Mouse (Mus musculus) myocyte (in vitro differentiated cells): ENCODE results near the gene Rbm47. TPM values are rescaled to one million over a fixed set of nuclear protein-coding genes. Genes with fewer than 3 reads are reported as not detected.
A peak's percentile ranks its signal among the peaks of the same experiment; 100 is the strongest.

Source experiments
- H3K27me3 ChIP-seq: one replicate; pipeline ENCODE4 v1.6.1; 2011; ENCODE audit not compliant: control insufficient read depth, insufficient read depth, insufficient read length
- H3K36me3 ChIP-seq: one replicate; pipeline ENCODE4 v1.6.1; 2011; ENCODE audit not compliant: control insufficient read depth, insufficient read depth
- H3K4me2 ChIP-seq: one replicate; pipeline ENCODE4 v1.6.1; 2011; ENCODE audit warnings: low read depth, control low read depth
- H3K4me3 ChIP-seq: one replicate; pipeline ENCODE4 v1.5.1; 2011; ENCODE audit warnings: mild to moderate bottlenecking, control low read depth, moderate library complexity
- H3K79me2 ChIP-seq: one replicate; pipeline ENCODE4 v1.6.1; 2011; ENCODE audit not compliant: control insufficient read depth, insufficient read depth
- H3ac ChIP-seq: one replicate; pipeline ENCODE4 v1.6.1; 2011; ENCODE audit not compliant: control insufficient read depth, insufficient read length
- CEBPB ChIP-seq: IDR thresholded peaks from 2 replicates; pipeline ENCODE4 v1.6.1; 2011; ENCODE audit warnings: mild to moderate bottlenecking, moderate library complexity; ENCODE audit not compliant: poor library complexity, insufficient read depth, severe bottlenecking
- E2F4 ChIP-seq: IDR thresholded peaks from one replicate; pipeline ENCODE4 v1.6.1; 2011; ENCODE audit warnings: mild to moderate bottlenecking, control low read depth, moderate library complexity; ENCODE audit not compliant: insufficient read depth
- MAX ChIP-seq: IDR thresholded peaks from one replicate; pipeline ENCODE4 v1.6.1; 2011; ENCODE audit warnings: low read depth, mild to moderate bottlenecking, control low read depth
- MYOD1 ChIP-seq, 3 experiments: IDR thresholded peaks; one replicate each; pipeline ENCODE4 v1.6.1; 2011; ENCODE audit warnings: control low read depth in 2 of 3, low read depth in 2 of 3, mild to moderate bottlenecking in 2 of 3, moderate library complexity in 1 of 3; ENCODE audit not compliant: insufficient read length in 2 of 3, control insufficient read depth in 1 of 3
- MYOG ChIP-seq, 3 experiments: IDR thresholded peaks; one replicate each; pipeline ENCODE4 v1.6.1; 2011; ENCODE audit warnings: control low read depth in 2 of 3, low read depth in 2 of 3, mild to moderate bottlenecking in 2 of 3; ENCODE audit not compliant: insufficient read length in 2 of 3, control insufficient read depth in 1 of 3, insufficient read depth in 1 of 3
- POLR2A ChIP-seq: IDR thresholded peaks from one replicate; pipeline ENCODE4 v1.6.1; 2011; ENCODE audit warnings: low read depth, mild to moderate bottlenecking, control low read depth, moderate library complexity; ENCODE audit not compliant: insufficient read length
- POLR2AphosphoS2 ChIP-seq: IDR thresholded peaks from one replicate; pipeline ENCODE4 v1.6.1; 2011; ENCODE audit warnings: low read depth, control low read depth; ENCODE audit not compliant: insufficient read length
- REST ChIP-seq: IDR thresholded peaks from one replicate; pipeline ENCODE4 v1.6.1; 2011; ENCODE audit warnings: mild to moderate bottlenecking, control low read depth, moderate library complexity; ENCODE audit not compliant: insufficient read depth, insufficient read length
- SRF ChIP-seq: IDR thresholded peaks from one replicate; pipeline ENCODE4 v1.6.1; 2011; ENCODE audit warnings: low read depth; ENCODE audit not compliant: control insufficient read depth, insufficient read length
- TCF12 ChIP-seq: IDR thresholded peaks from one replicate; pipeline ENCODE4 v1.6.1; 2011; ENCODE audit warnings: mild to moderate bottlenecking, control low read depth; ENCODE audit not compliant: poor library complexity, insufficient read depth, severe bottlenecking
- TCF3 ChIP-seq: IDR thresholded peaks from one replicate; pipeline ENCODE4 v1.6.1; 2011; ENCODE audit warnings: low read depth, control low read depth; ENCODE audit not compliant: insufficient read length
- USF1 ChIP-seq: IDR thresholded peaks from one replicate; pipeline ENCODE4 v1.6.1; 2011; ENCODE audit warnings: low read depth, mild to moderate bottlenecking, control low read depth, moderate library complexity
- polyA plus RNA-seq: library from polyadenylated mRNA; unstranded; fragments of >200 nt; fragmentation: generic; extraction: Trizol; gene quantifications from one replicate; pipeline ENCODE4 v1.2.1, GENCODE M21; 2012; ENCODE audit warnings: missing spikeins

The Rbm47 gene
- polyA plus RNA-seq, 1 experiment: 0.10 TPM

GRCm38 (mm10) chr5:66061667-66062045 is 111.3 kb downstream of the Rbm47 start:
- Histone ChIP-seq H3K79me2 (no peaks in the 10 kb centered on the region), H3K36me3 (no peaks in the 10 kb centered on the region), H3K27me3 (no peaks in the 10 kb centered on the region), H3K4me3 (no peak overlapping the region), H3K4me2 (no peak overlapping the region), H3ac (no peak overlapping the region)
- no peak for TF ChIP-seq CEBPB

- no peaks in the 10 kb centered on the region for H3K27me3 ChIP-seq
- TF ChIP-seq MAX (no peak), CEBPB (peak; percentile 61; the same call in 1 of the 2 replicates)
- peak overlapping the region; percentile 10 for H3K4me2 ChIP-seq
- H3K36me3 ChIP-seq: no peaks in the 10 kb centered on the region
- no peak overlapping the region for H3K4me3 ChIP-seq
- no peak overlapping the region for H3ac ChIP-seq
- no peaks in the 10 kb centered on the region for H3K79me2 ChIP-seq
Measured at GRCm38 (mm10) chr5:66058844-66059243, 114.1 kb downstream of the Rbm47 start.

GRCm38 (mm10) chr5:66056680-66057079 is 116.2 kb downstream of the Rbm47 start:
- no peak overlapping the region for H3K4me2 ChIP-seq
- H3K27me3 ChIP-seq: no peaks in the 10 kb centered on the region
- no peaks in the 10 kb centered on the region for H3K79me2 ChIP-seq
- no peaks in the 10 kb centered on the region for H3K36me3 ChIP-seq
- TF ChIP-seq MAX (no peak), MYOD1 (IDR thresholded peaks at IDR 0.05; ENCODE audit: control insufficient read depth in 1 of 3, insufficient read length in 2 of 3, low read depth in 2 of 3) (no peak), TCF3 (no peak), SRF (no peak), E2F4 (no peak), CEBPB (no peak), REST (no peak), POLR2AphosphoS2 (no peak)
- no peak overlapping the region for H3K4me3 ChIP-seq
- no peak overlapping the region for H3ac ChIP-seq

- Histone ChIP-seq H3K79me2 (no peaks in the 10 kb centered on the region), H3K36me3 (no peaks in the 10 kb centered on the region), H3K4me2 (no peak overlapping the region), H3K27me3 (no peaks in the 10 kb centered on the region), H3ac (no peak overlapping the region), H3K4me3 (no peak overlapping the region)
- TF ChIP-seq TCF12 (no peak), MAX (no peak), E2F4 (no peak), MYOG (IDR thresholded peaks at IDR 0.05; ENCODE audit: control insufficient read depth in 1 of 3, insufficient read depth in 1 of 3, insufficient read length in 2 of 3, low read depth in 2 of 3) (no peak), REST (no peak), POLR2A (no peak), POLR2AphosphoS2 (no peak)
Measured at GRCm38 (mm10) chr5:66054394-66054793, 118.5 kb downstream of the Rbm47 start.

- Histone ChIP-seq H3K4me2 (no peak overlapping the region), H3K79me2 (no peaks in the 10 kb centered on the region), H3K27me3 (no peaks in the 10 kb centered on the region), H3ac (no peak overlapping the region), H3K4me3 (no peak overlapping the region), H3K36me3 (no peaks in the 10 kb centered on the region)
- TF ChIP-seq POLR2AphosphoS2 (no peak), REST (no peak), MYOG (IDR thresholded peaks at IDR 0.05; ENCODE audit: control insufficient read depth in 1 of 3, insufficient read depth in 1 of 3, insufficient read length in 2 of 3, low read depth in 2 of 3) (no peak), TCF12 (no peak), SRF (no peak), MYOD1 (IDR thresholded peaks at IDR 0.05; ENCODE audit: control insufficient read depth in 1 of 3, insufficient read length in 2 of 3, low read depth in 2 of 3) (no peak), CEBPB (no peak), MAX (no peak), E2F4 (no peak), TCF3 (no peak), USF1 (no peak), POLR2A (no peak)
Measured at GRCm38 (mm10) chr5:66052777-66053548, 120.0 kb downstream of the Rbm47 start.

GRCm38 (mm10) chr5:66050841-66051240 is 122.1 kb downstream of the Rbm47 start:
- no peak overlapping the region for H3K4me2 ChIP-seq
- H3K36me3 ChIP-seq: no peaks in the 10 kb centered on the region
- H3K4me3 ChIP-seq: no peak overlapping the region
- no peaks in the 10 kb centered on the region for H3K27me3 ChIP-seq
- H3K79me2 ChIP-seq: no peaks in the 10 kb centered on the region
- H3ac ChIP-seq: no peak overlapping the region
- TF ChIP-seq MYOG (IDR thresholded peaks at IDR 0.05; ENCODE audit: control insufficient read depth in 1 of 3, insufficient read depth in 1 of 3, insufficient read length in 2 of 3, low read depth in 2 of 3) (no peak), TCF3 (no peak), POLR2AphosphoS2 (no peak), MYOD1 (IDR thresholded peaks at IDR 0.05; ENCODE audit: control insufficient read depth in 1 of 3, insufficient read length in 2 of 3, low read depth in 2 of 3) (no peak), E2F4 (no peak), SRF (no peak), POLR2A (no peak), MAX (no peak), CEBPB (no peak), TCF12 (no peak), USF1 (no peak)
